28 mouse cellular contexts compared by ENCODE assay signal in the genomic region with DNA sequence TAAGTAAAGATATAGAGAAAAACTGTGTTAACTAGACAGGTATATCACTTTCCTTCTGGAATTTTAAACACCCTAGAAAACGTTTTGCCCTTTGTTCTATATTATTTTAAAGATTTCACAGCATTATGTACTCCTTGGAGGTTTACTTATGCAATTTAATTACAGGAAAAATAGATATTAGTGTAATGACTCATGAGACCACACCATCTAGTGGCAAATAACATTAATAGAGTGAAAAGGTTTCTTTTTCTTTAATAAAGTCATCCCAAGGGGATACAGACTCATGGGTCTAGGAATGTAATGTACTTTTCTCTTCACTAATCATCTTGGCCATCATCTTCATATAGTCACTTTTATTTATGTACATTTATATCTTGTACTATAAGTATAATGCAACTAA.
"Had no signal": no experiment of that assay in that cellular context is flagged by ENCODE, and none has a peak within 500 bp of the region (broad histone marks: within the 10 kb centered on the region; RNA-seq: fewer than 3 reads in every experiment).

No protein-coding gene starts in this region.

- H3K4me1 ChIP-seq: heart, embryonic 10.5 days; heart, embryonic 12.5 days; hindbrain, embryonic 10.5 days; hindbrain, embryonic 12.5 days; intestine, embryonic 15.5 days; kidney, embryonic 15.5 days; limb, embryonic 10.5 days; limb, embryonic 12.5 days; liver, embryonic 13.5 days; liver, embryonic 15.5 days had no signal

- H3K27ac ChIP-seq: gastrocnemius, adult 2 months; heart, embryonic 10.5 days; hindbrain, embryonic 10.5 days; hindbrain, embryonic 12.5 days; hindbrain, embryonic 14.5 days; intestine, embryonic 15.5 days; kidney, embryonic 15.5 days; left cerebral cortex, adult 2 months; limb, embryonic 10.5 days; limb, embryonic 12.5 days; liver, embryonic 13.5 days; liver, embryonic 15.5 days had no signal

- H3K9me3 ChIP-seq: heart, embryonic 10.5 days; heart, embryonic 12.5 days; hindbrain, embryonic 10.5 days; hindbrain, embryonic 12.5 days; intestine, embryonic 15.5 days; kidney, embryonic 15.5 days; limb, embryonic 10.5 days; limb, embryonic 12.5 days; liver, embryonic 13.5 days; liver, embryonic 15.5 days had no signal

- H3K9ac ChIP-seq: heart, embryonic 12.5 days; hindbrain, embryonic 12.5 days; hindbrain, embryonic 14.5 days; intestine, embryonic 15.5 days; kidney, embryonic 15.5 days; limb, embryonic 12.5 days; liver, embryonic 13.5 days; liver, embryonic 15.5 days had no signal

- ATAC-seq: hindbrain, embryonic 16.5 days; inflammation-experienced regulatory T-cells, adult 6 months; intestine, embryonic 15.5 days had no signal

- H3K27me3 ChIP-seq: heart, embryonic 12.5 days; hindbrain, embryonic 12.5 days; intestine, embryonic 15.5 days; kidney, embryonic 15.5 days; limb, embryonic 12.5 days; liver, embryonic 13.5 days; liver, embryonic 15.5 days had no signal

- H3K4me2 ChIP-seq: heart, embryonic 12.5 days; hindbrain, embryonic 12.5 days; hindbrain, embryonic 14.5 days; intestine, embryonic 15.5 days; kidney, embryonic 15.5 days; limb, embryonic 12.5 days; liver, embryonic 11.5 days; liver, embryonic 13.5 days; liver, embryonic 15.5 days had no signal

- H3K4me3 ChIP-seq: gastrocnemius, adult 2 months; heart, embryonic 10.5 days; heart, embryonic 12.5 days; hindbrain, embryonic 10.5 days; hindbrain, embryonic 12.5 days; intestine, embryonic 15.5 days; kidney, embryonic 15.5 days; left cerebral cortex, adult 2 months; limb, embryonic 10.5 days; limb, embryonic 12.5 days; liver, embryonic 13.5 days; liver, embryonic 15.5 days had no signal

- H3K36me3 ChIP-seq: heart, embryonic 10.5 days; heart, embryonic 12.5 days; hindbrain, embryonic 10.5 days; hindbrain, embryonic 12.5 days; intestine, embryonic 15.5 days; kidney, embryonic 15.5 days; limb, embryonic 10.5 days; limb, embryonic 12.5 days; liver, embryonic 13.5 days; liver, embryonic 15.5 days had no signal

- DNase-seq: gastrocnemius, adult 2 months; gastrocnemius, postnatal 10 days; gastrocnemius, postnatal 25 days; heart, adult 18-20 months; heart, postnatal 10 days; heart, postnatal 4 days; kidney, adult 18-20 months; kidney, adult 8-10 months; kidney, postnatal 10 days; kidney, postnatal 25 days; kidney, postnatal 4 days; layer of hippocampus, adult 9-11 months; liver; liver, embryonic 13.5 days had no signal
